Mouse (Mus musculus) regulatory T cell (primary cell): Measurements from ENCODE around the gene Ube4a.

Source experiments
- in situ Hi-C: fragments of 300-600 bp; cut with MboI, MseI; formaldehyde crosslinking; loops from one replicate; pipeline ENCODE4 v1.15.1; 2025; ENCODE audit warnings: high pct_unique_total_duplicates

Ube4a gene

DNA sequence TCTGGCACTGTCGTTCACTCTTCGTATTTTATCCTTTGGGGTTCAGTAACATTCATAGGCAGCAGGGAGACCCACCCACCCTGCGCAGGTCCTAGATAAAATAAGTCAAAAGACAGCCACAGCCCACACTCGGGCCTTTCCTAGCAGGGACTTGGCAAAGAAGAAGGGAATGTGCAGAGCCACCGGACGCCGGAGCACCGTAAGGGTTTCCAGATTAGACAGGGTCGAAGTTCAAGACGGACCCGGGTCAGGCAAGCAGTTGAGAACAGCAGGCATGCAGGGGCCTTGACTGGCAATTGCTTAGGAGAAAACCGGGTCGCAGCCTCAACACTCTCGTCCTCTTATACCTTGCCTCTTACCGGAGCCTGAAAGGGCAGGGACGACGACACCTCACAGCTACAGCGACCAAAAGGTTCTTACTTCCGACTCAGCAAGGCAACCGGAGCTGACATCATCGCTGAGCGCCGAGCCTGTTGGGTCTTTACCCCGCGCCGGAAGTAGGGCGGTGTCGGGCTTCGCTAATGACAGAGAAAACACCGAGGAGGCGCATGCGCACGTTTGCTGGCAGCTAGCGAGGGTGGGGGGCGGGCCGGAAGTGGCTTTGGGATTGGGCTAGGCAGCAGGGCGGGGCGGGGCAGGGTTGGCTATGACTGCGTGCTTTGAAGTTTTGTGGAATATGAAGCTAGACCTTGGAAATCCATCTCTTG lies at the start of gene Ube4a:
Gene Ube4a, minus strand, starts transcription at position 475 of the 707 bp plus-strand sequence.
- in situ Hi-C loops: no loop called here

- in situ Hi-C loops: loop anchor here (5.0 kb wide), 1 partner anchor 43 kb away; no protein-coding TSS in a partner anchor
These were observed 49.5 kb upstream of the Ube4a start for GRCm38 (mm10) chr9:45014879-45015278.

DNA sequence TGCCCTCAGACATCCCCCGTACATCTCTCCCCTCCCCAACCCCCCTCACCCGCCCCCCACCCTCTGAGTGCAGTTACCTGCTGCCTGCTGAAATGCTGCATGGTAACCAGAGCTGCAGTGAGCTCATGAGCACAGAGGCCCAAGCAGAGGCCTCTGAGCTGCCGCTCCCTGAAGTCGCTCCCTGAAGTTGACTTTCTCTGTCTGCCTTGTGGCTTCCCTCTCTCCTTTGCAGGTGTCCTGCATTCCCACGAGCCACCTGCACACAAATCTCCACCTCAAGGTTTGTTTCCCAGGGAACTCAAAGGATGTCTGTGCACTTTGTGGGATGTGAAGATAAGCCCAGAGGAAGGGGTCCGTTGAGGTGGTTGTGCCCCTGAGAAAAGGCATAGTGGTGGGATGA lies 45.9 kb upstream of the Ube4a start:
- in situ Hi-C loops: loop anchor here (5.0 kb wide), 1 partner anchor 39 kb away; no protein-coding TSS in a partner anchor

DNA sequence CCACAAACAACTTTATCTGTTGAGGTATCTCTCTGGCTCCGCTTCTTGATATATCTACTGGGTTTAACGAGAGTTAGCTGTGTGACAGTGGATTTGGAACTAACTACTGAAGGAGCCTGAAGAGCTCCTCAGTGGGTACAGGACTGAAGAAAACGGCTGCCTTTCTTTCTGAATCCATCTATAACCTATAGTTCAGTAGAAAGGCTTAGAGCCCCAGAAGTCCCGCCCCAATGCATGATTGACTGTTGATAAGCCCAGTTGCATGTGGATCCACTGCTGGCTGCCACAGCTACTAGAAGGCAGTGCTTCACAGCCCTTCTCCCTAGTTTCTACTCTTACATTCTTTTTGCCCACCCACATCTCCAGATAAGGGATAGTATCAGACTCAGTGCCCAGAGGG lies 45.1 kb upstream of the Ube4a start:
- in situ Hi-C loops: loop anchor here (5.0 kb wide), 1 partner anchor 38 kb away; no protein-coding TSS in a partner anchor

- in situ Hi-C loops: loop anchor here (5.0 kb wide), 1 partner anchor 37 kb away; no protein-coding TSS in a partner anchor
These were observed 44.0 kb upstream of the Ube4a start, which contains the start of gene Cd3e for GRCm38 (mm10) chr9:45009180-45010078. Gene Cd3e (minus strand): TSS chr9:45009627.

- in situ Hi-C loops: no loop called here
These were observed 42.9 kb upstream of the Ube4a start for GRCm38 (mm10) chr9:45008342-45008741.

- in situ Hi-C loops: no loop called here
These were observed 42.0 kb upstream of the Ube4a start for GRCm38 (mm10) chr9:45007404-45007803.

DNA sequence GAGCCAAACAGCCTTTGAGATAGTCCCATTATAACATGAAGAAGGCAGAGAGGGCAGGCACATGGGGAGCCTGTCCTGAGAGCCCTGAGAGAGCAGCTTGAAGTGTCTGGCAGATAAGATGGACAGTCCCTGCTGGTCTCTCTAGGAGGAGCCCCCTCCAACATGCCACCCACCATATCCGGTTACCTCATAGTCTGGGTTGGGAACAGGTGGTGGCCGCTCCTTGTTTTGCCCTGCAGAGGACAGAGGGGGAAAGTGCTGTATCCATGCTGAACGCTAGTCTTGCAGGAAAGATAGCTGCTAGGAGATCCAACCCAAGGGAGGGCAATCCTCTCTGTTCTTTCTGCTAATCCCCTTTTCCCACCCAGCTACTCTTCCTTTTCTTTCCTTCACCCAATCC lies 34.8 kb upstream of the Ube4a start:
- in situ Hi-C loops: no loop called here

DNA sequence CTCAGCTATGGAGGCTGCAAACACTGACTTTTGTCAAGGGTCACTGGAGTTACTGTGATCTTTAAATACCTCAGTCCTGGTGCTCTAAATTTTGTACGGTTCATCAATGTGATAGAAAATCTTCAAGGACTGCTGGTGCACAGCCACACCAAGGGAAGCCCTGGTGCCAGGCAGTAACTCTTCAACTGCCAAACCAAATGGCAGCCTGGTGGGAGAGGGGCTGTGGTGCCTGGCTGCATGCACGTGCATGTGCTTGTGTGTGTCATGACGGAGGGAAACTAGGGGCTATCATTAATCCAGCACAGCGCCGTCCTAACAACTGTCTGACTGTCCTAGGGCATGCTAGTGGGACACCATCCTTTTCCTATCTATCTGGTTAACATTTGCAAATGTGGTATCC lies 34.4 kb upstream of the Ube4a start:
- in situ Hi-C loops: no loop called here

- in situ Hi-C loops: no loop called here
These were observed 33.8 kb upstream of the Ube4a start for GRCm38 (mm10) chr9:44999171-44999570.

DNA sequence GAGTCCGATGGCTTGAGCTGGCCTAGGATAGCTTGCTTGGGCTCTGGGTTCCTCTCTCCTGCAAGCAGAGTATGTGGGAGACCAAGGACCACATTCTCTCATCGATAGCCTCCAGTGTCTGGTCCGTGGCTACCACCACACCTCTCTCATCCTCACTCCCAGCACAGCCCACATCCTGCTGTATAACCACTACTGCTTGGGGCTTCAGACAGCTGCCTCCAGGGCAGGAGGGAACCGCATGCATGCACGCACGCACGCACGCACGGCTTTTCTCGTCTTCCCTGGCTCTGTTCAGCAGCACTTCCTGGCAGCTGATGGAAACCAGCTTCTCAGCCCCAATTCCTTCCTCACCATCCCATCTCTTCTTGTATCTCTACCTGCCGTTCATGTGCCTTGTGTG lies 32.7 kb upstream of the Ube4a start:
- in situ Hi-C loops: no loop called here

DNA sequence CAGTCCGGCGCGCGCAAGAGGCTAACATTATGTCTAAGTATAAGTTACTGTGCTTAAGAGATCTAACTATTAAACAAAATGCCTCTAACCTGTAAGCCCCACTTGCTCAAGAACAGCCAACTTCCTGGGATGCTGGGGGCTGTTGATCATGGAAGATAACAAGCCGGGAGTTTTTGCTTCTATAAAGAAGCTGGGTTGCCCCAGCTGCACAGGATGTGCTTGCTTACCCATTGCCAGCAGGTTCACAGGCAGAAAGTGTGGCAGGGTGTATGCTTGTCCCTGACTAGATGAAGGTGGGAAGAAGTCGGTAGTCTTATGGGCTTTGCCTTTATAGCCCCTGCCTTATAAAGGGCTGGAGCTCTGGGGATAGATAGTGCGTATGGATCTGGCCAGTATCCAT lies 31.2 kb upstream of the Ube4a start:
- in situ Hi-C loops: no loop called here

- in situ Hi-C loops: no loop called here
These were observed 29.6 kb upstream of the Ube4a start for GRCm38 (mm10) chr9:44994962-44995361.

GRCm38 (mm10) chr9:44993268-44993667 lies 27.9 kb upstream of the Ube4a start:
- in situ Hi-C loops: no loop called here

GRCm38 (mm10) chr9:44992271-44992670 lies 26.9 kb upstream of the Ube4a start:
- in situ Hi-C loops: no loop called here

DNA sequence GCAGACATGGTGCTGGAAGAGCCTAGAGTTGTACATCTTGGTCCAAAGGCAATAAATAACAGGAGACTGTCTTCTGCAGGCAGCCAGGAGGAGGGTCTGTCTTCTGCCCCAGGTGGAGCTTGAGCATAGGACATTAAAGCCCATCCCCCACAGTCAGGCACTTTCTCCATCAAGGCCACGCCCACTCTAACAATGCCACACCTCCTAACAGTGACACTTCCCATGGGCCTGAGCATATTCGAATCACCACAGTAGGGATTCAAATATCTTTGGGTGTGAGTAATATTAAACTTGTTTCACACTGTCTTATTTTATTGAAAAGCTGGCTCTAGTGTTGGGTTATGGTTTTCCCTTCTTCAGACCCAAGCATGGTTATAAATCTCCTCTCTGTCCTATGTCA lies 26.4 kb upstream of the Ube4a start:
- in situ Hi-C loops: no loop called here

DNA sequence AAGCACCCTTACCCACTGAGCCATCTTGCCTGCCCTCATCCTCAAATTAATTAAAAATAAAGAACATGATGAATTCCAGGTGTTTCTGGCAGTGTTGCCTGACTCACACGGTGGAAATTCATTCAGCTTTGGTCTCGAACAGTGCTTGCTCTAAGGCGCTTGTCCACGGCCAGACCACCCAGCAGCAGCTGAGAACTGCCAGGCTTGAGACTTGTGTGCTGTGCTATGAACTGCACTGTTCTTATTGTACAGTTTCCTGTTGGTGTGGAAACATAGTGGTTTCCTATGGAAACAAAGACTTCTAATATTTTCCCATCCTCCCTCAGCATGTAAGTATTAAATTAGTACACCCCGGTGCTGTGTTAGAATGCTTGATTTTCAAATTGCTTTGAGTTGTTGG lies 21.6 kb upstream of the Ube4a start:
- in situ Hi-C loops: no loop called here

DNA sequence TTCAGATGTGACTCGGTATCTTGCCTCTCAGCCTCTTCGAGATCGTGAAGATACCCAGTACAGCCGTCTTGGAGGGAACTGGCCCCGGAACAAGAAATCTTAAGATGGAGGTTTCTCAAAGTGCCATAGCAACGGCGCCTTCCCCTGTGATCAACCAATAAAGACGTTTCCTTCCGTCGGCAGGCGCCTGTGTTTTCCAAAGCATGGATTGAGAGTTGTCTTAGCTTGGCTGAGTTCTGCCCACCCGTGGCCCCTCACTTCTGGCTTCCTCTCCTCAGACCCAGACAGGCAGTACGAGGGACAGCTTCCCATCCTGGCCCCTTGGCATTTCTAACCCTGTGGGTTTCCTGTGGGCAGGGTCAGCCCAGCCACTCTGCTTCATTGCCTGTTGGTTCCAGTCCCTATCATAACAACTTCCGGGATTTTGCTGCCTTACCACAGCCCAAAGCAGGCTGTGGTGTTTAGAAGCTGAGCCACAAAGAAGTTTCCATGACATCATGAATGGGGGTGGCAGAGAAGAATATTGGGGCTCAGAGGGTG lies 20.9 kb upstream of the Ube4a start:
- in situ Hi-C loops: no loop called here

GRCm38 (mm10) chr9:44985721-44986161 lies 20.3 kb upstream of the Ube4a start:
- in situ Hi-C loops: no loop called here

DNA sequence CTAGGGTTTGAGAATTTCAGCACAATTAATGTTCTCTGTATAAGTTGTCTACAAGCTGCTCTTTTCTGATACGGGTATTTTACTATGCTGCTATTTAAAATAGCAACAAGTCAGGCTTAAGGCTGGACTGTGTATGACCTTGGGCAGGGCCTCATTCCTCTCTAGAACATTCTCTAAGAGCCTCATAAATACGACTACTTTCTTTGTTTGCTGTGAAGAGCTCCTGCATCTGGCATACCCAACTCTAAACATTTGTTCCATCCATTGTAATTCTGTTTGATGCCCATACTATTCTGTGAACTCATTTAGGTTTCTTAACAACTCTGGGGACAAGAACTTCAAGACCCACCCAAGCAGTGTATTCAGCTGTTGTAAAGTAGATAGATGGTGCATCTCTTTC lies 17.6 kb upstream of the Ube4a start:
- in situ Hi-C loops: loop anchor here (5.0 kb wide), 1 partner anchor 941 kb away; the partner anchor contains the start of gene Thy1

DNA sequence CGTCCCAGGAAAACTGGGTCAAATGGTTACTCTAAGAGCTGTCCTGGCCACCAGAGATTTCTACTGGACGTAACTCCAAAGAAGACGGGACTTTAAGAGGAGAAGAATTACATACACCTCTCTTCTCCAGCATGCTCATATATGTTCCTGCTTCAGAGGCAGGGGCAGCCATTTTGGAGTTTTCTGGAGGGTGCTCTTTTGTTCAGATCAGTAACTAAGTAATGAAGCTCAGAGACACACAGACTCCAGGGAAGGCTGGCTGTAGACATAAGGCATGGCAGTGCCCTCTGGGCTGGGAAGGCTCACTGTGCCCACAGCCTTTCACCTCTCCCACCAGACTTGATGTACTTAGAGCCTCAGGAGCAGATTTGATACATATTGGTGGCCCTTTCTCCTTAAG lies 17.1 kb upstream of the Ube4a start:
- in situ Hi-C loops: loop anchor here (5.0 kb wide), 1 partner anchor 940 kb away; the partner anchor contains the start of gene Thy1

DNA sequence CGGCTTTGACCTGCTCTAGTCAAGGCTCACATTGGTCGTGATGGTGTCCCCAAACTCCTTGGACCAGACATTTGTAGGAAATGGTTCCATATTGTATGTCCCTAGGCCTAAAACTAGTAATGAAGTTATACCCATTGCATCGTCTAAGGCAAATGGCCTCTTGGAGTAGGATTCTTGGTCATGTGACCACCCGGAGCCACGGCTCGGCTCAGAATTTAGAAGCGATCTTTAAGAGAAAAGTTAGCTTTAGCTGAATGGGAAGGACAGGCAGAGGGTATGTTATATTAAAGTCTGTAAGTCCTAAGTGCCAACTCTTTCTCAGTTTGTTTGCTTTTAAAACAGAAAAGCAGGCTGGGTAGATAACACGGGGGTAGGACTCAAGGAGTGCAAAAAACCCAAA lies 16.7 kb upstream of the Ube4a start:
- in situ Hi-C loops: loop anchor here (5.0 kb wide), 1 partner anchor 940 kb away; the partner anchor contains the start of gene Thy1
